Mouse (Mus musculus): Measurements from ENCODE around the gene Sec22b. TPM values are rescaled to one million over a fixed set of nuclear protein-coding genes. Genes with fewer than 3 reads are reported as not detected.

Gene Sec22b
- polyA plus RNA-seq, 1 experiment, result 21.5 TPM

DNA sequence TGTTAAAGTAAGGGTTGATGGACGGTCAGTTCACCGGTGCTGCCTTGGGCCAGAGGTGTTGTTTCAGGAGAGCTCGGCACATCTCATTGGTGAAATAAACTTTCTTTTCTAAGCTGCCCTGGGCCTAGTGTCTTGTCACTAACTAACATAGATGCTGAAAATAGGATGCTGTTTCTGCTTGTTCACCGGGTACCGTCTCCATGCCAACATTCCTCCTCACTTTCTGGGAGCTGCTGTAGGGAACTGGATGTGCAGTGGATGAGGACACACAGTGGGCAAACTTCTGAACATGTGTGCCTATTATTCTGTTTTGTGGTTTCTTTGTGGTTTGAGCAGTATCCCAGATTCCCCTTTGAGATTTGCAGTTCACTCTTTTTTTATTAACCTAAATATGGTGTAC lies 19.4 kb upstream of the Sec22b start:
- Histone ChIP-seq H3K27me3 (ENCODE audit: control insufficient read depth, insufficient read depth, low read length) (no peaks in the 10 kb centered on the region), H3K4me1 (ENCODE audit: control insufficient read depth, insufficient read depth, low read length) (peaks cover 3% of the 10 kb centered on the region; the same call in 1 of the 2 replicates), H3K36me3 (ENCODE audit: control insufficient read depth, insufficient read depth, low read length) (no peaks in the 10 kb centered on the region), H3K4me3 (ENCODE audit: control insufficient read depth, low read depth, low read length) (no peak overlapping the region), H3K27ac (ENCODE audit: control insufficient read depth, insufficient read depth, low read depth, low read length) (no peak overlapping the region)
- TF ChIP-seq CTCF (IDR thresholded peaks at IDR 0.05; ENCODE audit: control insufficient read depth, insufficient read depth, insufficient replicate concordance, low read depth, low read length) (no peak), POLR2A (IDR thresholded peaks at IDR 0.05; ENCODE audit: control insufficient read depth, low read depth, low read length) (no peak)

DNA sequence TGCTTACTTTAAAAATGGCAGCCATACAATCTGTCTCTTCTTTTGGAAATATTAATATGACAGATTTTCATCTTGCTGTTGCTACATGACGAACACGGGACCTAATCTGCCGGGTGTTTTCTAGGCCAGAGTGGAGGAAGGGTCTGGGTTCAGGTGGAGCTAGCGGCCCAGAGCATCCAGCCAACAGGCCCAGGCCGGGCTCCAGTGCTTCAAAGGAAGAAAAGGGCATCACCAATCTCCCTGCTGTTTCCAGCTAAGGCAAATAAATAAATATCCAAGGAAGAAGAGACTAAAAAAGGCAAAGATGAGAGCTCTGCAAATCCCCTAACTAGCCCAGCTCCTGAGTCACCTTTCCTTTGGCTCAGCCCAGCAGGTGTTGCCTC lies 13.2 kb upstream of the Sec22b start:
- Histone ChIP-seq H3K4me1 (ENCODE audit: control insufficient read depth, insufficient read depth, low read length) (peaks cover 6% of the 10 kb centered on the region; the same call in 1 of the 2 replicates), H3K27me3 (ENCODE audit: control insufficient read depth, insufficient read depth, low read length) (no peaks in the 10 kb centered on the region), H3K4me3 (ENCODE audit: control insufficient read depth, low read depth, low read length) (no peak overlapping the region; the same call in 1 of the 2 replicates), H3K27ac (ENCODE audit: control insufficient read depth, insufficient read depth, low read depth, low read length) (no peak overlapping the region), H3K36me3 (ENCODE audit: control insufficient read depth, insufficient read depth, low read length) (no peaks in the 10 kb centered on the region)
- no peak for TF ChIP-seq CTCF (IDR thresholded peaks at IDR 0.05; ENCODE audit: control insufficient read depth, insufficient read depth, insufficient replicate concordance, low read depth, low read length)
- TF ChIP-seq POLR2A (IDR thresholded peaks at IDR 0.05; ENCODE audit: control insufficient read depth, low read depth, low read length), result no peak

DNA sequence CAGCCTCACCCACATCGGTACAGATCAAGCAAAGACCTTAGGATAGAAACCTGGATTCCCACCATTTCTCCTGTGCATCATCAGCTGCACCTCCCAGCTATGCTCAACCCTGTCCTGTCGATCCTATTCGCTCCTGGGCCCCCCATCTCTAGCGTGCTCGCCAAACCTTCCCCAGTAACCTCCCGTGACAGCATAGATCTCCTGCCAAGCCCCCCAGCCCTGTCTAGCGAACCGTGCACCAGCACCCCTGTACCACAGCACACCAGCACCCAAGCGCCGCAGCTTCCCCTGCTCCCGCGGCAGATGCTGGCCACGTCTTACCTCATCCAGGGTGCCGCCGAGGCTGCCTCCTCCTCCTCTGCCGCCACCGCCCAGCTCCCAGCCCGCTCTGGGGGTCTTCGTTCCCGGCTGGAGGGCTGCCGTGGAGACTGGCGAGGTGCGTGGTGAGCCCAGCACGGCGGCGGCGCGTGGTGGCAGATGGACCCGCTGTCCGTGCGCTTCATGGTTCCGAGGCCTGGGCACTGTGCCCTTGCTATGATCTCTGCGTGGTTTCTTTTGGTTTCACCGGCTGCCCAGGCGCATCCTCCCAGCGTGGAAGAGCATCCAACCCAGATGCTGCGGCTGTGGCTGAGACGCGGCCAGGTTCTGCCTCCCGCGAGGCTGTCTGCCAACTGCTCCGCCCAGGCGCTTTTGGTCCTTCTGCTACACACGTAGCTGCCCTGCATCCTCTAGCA lies 12.7 kb upstream of the Sec22b start, which contains the start of gene Pde4dip:
Gene Pde4dip, minus strand, starts transcription at position 540 of the 734 bp plus-strand sequence.
- no peak within 1 kb of the TSS for H3K27ac ChIP-seq (ENCODE audit: control insufficient read depth, insufficient read depth, low read depth, low read length)
- H3K4me1 ChIP-seq (ENCODE audit: control insufficient read depth, insufficient read depth, low read length), result peaks cover 6% of the 10 kb centered on the region; the same call in 1 of the 2 replicates
- H3K36me3 ChIP-seq (ENCODE audit: control insufficient read depth, insufficient read depth, low read length), result no peaks in the 10 kb centered on the region
- TF ChIP-seq POLR2A (IDR thresholded peaks at IDR 0.05; ENCODE audit: control insufficient read depth, low read depth, low read length), result no peak
- TF ChIP-seq CTCF (IDR thresholded peaks at IDR 0.05; ENCODE audit: control insufficient read depth, insufficient read depth, insufficient replicate concordance, low read depth, low read length), result no peak
- no peaks in the 10 kb centered on the region for H3K27me3 ChIP-seq (ENCODE audit: control insufficient read depth, insufficient read depth, low read length)
- peak within 1 kb of the TSS; percentile 32 for H3K4me3 ChIP-seq (ENCODE audit: control insufficient read depth, low read depth, low read length)

DNA sequence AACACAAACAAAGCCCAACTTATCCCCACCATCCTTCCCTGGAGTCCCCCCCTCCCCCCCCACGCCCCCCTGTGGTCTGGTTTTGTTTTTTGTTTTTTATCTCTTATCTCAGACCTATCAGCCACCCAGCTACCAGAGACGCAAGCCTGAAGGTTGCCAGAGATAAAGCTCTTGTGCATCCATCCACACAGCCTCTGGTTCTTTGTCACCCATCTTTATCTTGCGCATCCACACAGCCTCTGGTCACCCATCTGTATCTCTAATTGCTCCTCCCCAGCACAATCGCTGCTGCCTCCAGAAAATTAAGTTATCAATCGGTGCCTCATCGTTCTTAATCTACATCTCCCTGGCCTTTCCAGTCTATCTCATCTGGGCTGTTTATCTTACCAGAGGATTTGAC lies 10.8 kb upstream of the Sec22b start:
- Histone ChIP-seq H3K27me3 (ENCODE audit: control insufficient read depth, insufficient read depth, low read length) (no peaks in the 10 kb centered on the region), H3K36me3 (ENCODE audit: control insufficient read depth, insufficient read depth, low read length) (no peaks in the 10 kb centered on the region), H3K27ac (ENCODE audit: control insufficient read depth, insufficient read depth, low read depth, low read length) (no peak overlapping the region), H3K4me1 (ENCODE audit: control insufficient read depth, insufficient read depth, low read length) (peaks cover 6% of the 10 kb centered on the region; the same call in 1 of the 2 replicates), H3K4me3 (ENCODE audit: control insufficient read depth, low read depth, low read length) (no peak overlapping the region)
- TF ChIP-seq CTCF (IDR thresholded peaks at IDR 0.05; ENCODE audit: control insufficient read depth, insufficient read depth, insufficient replicate concordance, low read depth, low read length), result no peak
- TF ChIP-seq POLR2A (IDR thresholded peaks at IDR 0.05; ENCODE audit: control insufficient read depth, low read depth, low read length), result no peak

- Histone ChIP-seq H3K36me3 (ENCODE audit: control insufficient read depth, insufficient read depth, low read length) (no peaks in the 10 kb centered on the region), H3K27ac (ENCODE audit: control insufficient read depth, insufficient read depth, low read depth, low read length) (no peak overlapping the region), H3K4me3 (ENCODE audit: control insufficient read depth, low read depth, low read length) (no peak overlapping the region), H3K27me3 (ENCODE audit: control insufficient read depth, insufficient read depth, low read length) (no peaks in the 10 kb centered on the region), H3K4me1 (ENCODE audit: control insufficient read depth, insufficient read depth, low read length) (no peaks in the 10 kb centered on the region)
- TF ChIP-seq CTCF (IDR thresholded peaks at IDR 0.05; ENCODE audit: control insufficient read depth, insufficient read depth, insufficient replicate concordance, low read depth, low read length) (peak; percentile 91), POLR2A (IDR thresholded peaks at IDR 0.05; ENCODE audit: control insufficient read depth, low read depth, low read length) (no peak)
These were observed 6.3 kb upstream of the Sec22b start for GRCm38 (mm10) chr3:97894695-97895094.

DNA sequence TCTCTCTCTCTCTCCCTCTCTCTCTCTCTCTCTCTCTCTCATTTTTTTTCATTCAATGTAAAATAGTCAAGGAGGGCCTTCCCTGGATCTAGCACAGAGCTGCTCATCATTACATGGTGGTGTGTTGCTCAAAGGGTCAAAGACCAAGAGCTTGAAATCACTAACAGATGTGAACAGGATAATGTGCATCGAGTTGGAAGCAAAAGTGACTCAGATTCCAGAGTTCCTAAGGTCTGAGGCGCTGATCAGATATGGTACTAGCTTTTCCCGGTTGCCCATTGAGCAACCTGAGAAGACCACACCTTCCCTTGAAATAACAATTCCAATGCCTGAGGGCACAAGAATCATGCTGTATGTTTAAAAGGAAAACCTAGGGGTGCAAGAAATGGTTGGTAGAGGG lies 2.6 kb upstream of the Sec22b start:
- TF ChIP-seq CTCF (IDR thresholded peaks at IDR 0.05; ENCODE audit: control insufficient read depth, insufficient read depth, insufficient replicate concordance, low read depth, low read length) (no peak), POLR2A (IDR thresholded peaks at IDR 0.05; ENCODE audit: control insufficient read depth, low read depth, low read length) (no peak)
- no peak overlapping the region for H3K4me3 ChIP-seq (ENCODE audit: control insufficient read depth, low read depth, low read length)
- H3K27ac ChIP-seq (ENCODE audit: control insufficient read depth, insufficient read depth, low read depth, low read length), result no peak overlapping the region
- H3K27me3 ChIP-seq (ENCODE audit: control insufficient read depth, insufficient read depth, low read length), result no peaks in the 10 kb centered on the region
- peaks cover 6% of the 10 kb centered on the region for H3K4me1 ChIP-seq (ENCODE audit: control insufficient read depth, insufficient read depth, low read length)
- no peaks in the 10 kb centered on the region for H3K36me3 ChIP-seq (ENCODE audit: control insufficient read depth, insufficient read depth, low read length)

DNA sequence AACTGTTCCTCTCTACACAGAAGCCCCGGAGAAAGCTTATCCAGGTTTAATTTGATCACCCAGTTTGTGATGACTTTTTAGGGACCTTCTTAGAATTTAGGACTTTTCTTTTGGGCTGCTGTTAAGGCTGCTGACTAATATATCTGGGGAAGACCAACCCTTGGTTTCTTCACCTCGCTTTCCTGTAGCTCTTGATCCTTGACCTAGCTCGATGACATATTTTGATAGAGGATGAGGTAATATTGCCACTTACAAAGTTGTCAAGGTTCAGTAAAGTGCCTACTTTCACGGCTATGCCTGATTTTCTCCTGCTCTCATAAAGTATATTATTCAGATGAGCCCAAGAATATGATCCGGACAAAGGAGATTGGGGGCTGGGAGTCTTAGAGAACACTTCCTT lies 596 bp downstream of the Sec22b start:
- H3K27me3 ChIP-seq (ENCODE audit: control insufficient read depth, insufficient read depth, low read length), result no peaks in the 10 kb centered on the region
- peak overlapping the region; percentile 90 for H3K4me3 ChIP-seq (ENCODE audit: control insufficient read depth, low read depth, low read length)
- H3K36me3 ChIP-seq (ENCODE audit: control insufficient read depth, insufficient read depth, low read length), result no peaks in the 10 kb centered on the region
- TF ChIP-seq CTCF (IDR thresholded peaks at IDR 0.05; ENCODE audit: control insufficient read depth, insufficient read depth, insufficient replicate concordance, low read depth, low read length) (no peak), POLR2A (IDR thresholded peaks at IDR 0.05; ENCODE audit: control insufficient read depth, low read depth, low read length) (no peak)
- H3K27ac ChIP-seq (ENCODE audit: control insufficient read depth, insufficient read depth, low read depth, low read length), result peak overlapping the region; percentile 81
- H3K4me1 ChIP-seq (ENCODE audit: control insufficient read depth, insufficient read depth, low read length), result peaks cover 6% of the 10 kb centered on the region
